Mouse (Mus musculus): Measurements from ENCODE around the gene Rpl41.
"Not testable (repeated sequence)": the region's sequence is repeated elsewhere in the genome, so short reads cannot be mapped to it uniquely, and the experiment has no call there.

Rpl41 gene

DNA sequence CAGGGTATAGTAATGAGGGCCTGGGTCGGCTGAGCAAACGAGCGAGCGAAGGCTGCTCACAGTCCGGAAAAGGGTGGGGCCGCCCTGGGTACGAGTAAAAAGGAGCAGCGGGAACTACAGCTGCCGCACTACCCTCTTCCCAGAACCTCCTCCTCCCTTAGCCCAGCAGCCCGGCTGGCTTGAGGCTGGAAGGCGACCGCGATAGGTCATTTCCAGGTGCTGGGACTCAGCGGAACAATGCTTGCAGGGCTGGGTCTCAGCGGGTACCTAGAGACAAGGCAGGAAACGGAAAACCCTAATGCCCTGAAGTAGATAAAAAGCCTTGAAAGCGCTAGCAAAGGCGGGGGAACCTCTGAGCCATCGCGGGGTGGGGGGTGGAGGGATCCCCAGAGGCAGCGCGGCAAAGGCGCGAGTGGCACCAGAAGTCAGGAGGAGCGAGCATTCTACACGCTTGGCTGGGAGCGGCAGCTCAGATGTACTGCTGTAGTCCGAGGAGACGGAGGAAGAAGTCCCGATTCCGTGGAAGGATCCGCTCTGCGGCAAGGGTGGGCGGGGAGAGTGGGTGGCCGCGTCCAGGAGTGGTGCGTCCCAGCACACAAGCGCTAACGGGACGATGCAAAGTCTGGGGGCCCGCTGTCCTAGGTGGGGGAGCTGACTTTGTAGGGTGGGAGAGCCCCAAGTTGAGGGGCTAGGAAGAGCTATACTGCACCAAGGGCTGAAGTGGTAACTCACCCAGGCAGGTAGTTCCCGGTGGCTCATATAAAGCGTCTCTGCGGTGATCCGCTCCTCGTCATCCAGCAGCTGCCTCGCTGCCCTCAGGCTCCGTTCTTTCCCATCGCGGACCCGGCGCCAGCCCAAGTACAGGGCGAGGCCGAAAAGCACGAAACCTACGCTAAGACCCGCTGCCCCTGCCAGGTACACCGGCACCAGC, 24.1 kb downstream of the Rpl41 start:
- DNase-seq (ENCODE audit: low read depth, low spot score), result no peak

- no peak for DNase-seq (ENCODE audit: low read depth, low spot score)
These were observed 24.9 kb downstream of the Rpl41 start for GRCm38 (mm10) chr10:128524111-128524731.

- DNase-seq (ENCODE audit: low read depth, low spot score), result no peak
These were observed 26.8 kb downstream of the Rpl41 start for GRCm38 (mm10) chr10:128522351-128522750.

- DNase-seq (ENCODE audit: low read depth, low spot score), result no peak
These were observed 28.5 kb downstream of the Rpl41 start for GRCm38 (mm10) chr10:128520591-128520990.

- no peak for DNase-seq (ENCODE audit: low read depth, low spot score)
These were observed 30.3 kb downstream of the Rpl41 start for GRCm38 (mm10) chr10:128518833-128519232.

DNA sequence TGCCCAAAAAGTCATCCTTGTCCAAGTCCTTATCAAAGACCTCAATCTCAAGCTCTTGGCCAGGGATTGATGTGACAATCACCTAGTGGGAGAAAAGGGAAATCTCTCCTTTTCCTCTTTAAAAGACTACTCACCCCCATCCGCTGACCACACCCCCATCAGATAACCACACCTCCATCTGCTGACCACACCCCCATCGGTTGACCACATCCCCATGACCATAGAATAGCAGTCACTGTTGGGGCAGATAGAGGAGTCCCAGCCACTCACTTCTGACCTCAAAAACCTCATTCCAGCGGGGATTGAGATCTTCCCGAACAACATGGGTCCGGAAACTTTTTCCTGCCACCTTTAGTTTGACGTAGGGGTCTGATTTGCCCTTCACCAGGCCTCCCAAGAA, 32.4 kb downstream of the Rpl41 start:
- DNase-seq (ENCODE audit: low read depth, low spot score), result no peak

- DNase-seq (ENCODE audit: low read depth, low spot score), result no peak
These were observed 33.1 kb downstream of the Rpl41 start for GRCm38 (mm10) chr10:128516029-128516428.

- no peak for DNase-seq (ENCODE audit: low read depth, low spot score)
These were observed 34.1 kb downstream of the Rpl41 start for GRCm38 (mm10) chr10:128515044-128515443.

- no peak for DNase-seq (ENCODE audit: low read depth, low spot score)
These were observed 37.3 kb downstream of the Rpl41 start for GRCm38 (mm10) chr10:128511761-128512160.

- DNase-seq (ENCODE audit: low read depth, low spot score), result no peak
These were observed 37.9 kb downstream of the Rpl41 start for GRCm38 (mm10) chr10:128511189-128511588.

GRCm38 (mm10) chr10:128510301-128510700, 38.8 kb downstream of the Rpl41 start:
- DNase-seq (ENCODE audit: low read depth, low spot score), result no peak

DNA sequence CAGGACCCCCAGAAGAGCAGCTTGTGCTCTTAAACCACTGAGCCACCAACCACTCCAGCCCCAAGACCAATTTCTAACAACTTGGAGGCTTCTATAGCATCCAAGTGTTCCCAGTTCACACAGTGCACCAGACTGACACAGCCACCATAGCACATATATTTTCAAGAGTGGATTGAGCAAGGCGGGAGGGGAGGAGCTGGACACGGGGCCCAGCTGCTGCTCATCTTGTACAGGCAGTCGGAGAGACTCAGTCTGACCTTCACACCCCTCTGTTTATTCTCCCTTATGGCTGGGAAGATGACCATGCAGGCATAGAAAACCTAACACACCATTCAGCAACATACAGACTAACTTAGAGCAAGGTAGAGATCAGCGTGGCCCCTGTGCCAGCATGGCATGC, 39.3 kb downstream of the Rpl41 start:
- no peak for DNase-seq (ENCODE audit: low read depth, low spot score)

DNA sequence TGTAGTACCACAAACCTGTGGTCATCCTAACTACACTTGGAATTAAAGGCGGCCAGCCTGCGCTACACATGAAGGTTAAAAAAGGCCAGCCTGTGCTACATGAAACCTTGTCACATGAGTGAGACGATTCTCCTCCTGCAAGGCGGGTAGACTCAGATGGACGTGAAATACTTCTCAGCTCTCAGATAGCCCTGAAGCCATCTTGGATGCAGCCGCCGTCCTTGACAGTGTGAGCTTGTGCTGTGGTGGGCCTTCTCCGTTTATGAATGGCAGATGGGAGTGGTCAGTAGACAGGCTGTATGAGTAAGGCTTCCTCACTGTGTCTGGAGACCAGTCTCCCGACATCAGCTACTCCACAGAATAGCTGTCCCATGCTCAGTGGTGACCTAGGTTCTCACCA, 39.9 kb downstream of the Rpl41 start:
- no peak for DNase-seq (ENCODE audit: low read depth, low spot score)

GRCm38 (mm10) chr10:128508260-128508659, 40.8 kb downstream of the Rpl41 start:
- DNase-seq (ENCODE audit: low read depth, low spot score), result no peak

- DNase-seq (ENCODE audit: low read depth, low spot score), result no peak
These were observed 43.1 kb downstream of the Rpl41 start for GRCm38 (mm10) chr10:128505974-128506373.

DNA sequence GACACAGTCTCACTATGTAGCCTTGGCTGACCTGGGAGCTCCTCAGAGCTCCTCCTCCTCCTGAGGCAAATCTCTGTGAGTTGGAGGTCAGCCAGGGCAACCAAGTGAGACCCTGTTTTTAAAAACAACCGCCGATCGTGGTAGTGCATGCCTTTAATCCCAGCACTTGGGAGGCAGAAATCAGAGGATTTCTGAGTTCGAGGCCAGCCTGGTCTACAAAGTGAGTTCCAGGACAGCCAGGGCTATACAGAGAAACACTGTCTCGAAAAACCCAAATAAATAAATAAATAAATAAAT, 43.8 kb downstream of the Rpl41 start:
- DNase-seq (ENCODE audit: low read depth, low spot score), result not testable (repeated sequence)

GRCm38 (mm10) chr10:128504641-128505370, 44.3 kb downstream of the Rpl41 start:
- no peak for DNase-seq (ENCODE audit: low read depth, low spot score)

DNA sequence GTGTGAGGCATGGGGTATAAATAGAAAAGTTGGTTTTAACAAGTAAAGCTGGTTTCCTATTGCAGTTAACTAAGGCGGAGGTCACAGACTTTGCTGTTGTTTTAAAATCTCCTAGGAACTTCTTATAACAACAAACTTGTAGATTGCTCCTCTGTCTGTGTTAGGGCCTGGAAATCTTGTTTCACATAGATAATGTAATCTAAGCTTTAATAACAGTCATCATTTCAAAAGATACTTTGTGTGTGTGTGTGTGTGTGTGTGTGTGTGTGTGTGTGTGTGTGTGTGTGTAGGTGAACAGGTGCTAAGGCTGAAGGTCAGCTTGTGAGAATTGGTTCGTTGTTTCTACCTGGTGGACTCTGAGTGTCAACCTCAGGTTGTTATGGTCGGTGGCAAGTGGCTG, 45.1 kb downstream of the Rpl41 start:
- DNase-seq (ENCODE audit: low read depth, low spot score), result no peak

DNA sequence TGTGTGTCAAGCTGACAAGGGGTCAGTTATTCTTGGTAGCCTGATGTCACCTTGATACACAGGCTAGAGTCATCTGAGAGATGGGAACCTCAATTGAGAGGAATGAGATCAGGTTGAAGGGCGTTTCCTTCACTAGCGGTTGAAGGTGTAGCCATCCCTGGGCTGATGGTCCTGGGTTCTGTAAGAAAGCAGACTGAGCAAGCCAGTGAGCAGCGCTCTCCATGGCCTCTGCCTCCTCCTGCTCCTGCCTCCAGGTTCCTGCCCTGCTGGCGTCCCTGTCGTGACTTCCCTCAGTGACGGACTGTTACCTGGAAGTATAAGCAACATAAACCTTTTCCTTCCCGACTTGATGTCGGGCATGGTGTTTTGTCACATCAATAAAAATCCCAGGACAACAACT, 45.6 kb downstream of the Rpl41 start:
- DNase-seq (ENCODE audit: low read depth, low spot score), result no peak

DNA sequence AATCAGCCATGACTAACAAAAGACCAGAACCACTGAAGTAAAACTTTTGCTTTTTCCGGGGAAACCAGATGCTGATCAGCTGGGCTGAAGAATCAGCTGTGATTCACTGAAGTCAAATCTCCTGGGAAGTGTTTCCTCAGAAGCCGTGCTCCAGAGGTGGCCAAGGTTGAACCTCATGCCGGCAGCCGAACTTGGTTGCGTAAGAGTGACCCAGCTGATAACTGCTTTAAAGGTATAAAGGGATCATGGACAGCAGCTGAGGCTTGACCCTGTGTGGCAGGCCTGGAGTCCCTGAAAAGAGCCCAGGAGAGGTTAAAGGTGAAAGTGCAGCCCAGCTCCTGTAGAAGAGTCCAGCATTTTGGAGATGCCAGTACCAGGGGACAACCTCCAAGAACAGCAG, 46.8 kb downstream of the Rpl41 start:
- DNase-seq (ENCODE audit: low read depth, low spot score), result no peak

DNA sequence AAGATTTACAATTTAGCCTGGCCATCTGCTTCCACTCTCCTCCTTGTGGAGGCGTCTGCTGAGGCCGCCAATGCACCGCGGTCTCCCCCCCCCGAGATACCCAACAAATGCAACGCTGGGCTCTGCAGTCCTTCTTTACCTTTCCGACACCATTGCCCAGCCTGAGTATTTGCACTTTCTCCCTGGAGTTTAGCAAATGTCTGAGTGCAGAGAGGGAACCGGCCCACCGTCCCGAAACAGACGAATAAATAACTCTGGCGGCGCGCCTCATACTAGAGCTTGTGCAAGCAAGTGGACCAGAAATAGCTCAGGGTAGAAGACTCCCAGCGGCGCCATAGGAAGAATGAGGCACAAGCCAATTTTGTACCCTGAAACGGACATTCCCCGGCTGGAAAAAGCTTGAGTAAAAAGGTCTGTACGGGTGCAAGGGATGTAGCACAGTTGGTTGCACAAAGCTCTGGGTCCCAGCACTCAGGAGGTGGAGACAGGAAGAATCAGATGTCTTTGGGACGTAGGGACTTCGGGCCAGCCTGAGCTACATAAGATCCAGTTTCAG, 49.9 kb downstream of the Rpl41 start:
- DNase-seq (ENCODE audit: low read depth, low spot score), result peak; percentile 22

DNA sequence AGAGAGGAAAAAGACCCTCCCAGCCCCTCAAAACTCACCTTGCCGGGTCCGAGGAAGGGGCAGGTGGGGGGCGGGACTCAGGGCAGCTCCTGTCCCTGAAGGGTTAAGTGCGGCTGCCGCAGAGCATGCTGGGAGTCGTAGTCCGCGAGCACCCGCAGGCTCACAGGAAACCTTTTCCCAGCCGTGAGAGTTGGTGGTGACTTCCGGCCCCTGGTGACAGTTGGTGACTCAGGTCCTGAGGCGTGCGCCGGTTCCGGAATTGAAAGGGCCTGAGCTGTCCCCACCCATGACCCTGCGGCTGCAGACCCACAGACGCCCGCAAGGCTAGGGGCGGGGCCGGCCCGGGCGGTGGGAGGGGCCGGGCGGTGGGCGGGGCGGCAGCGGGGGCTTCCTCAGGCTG, 50.5 kb downstream of the Rpl41 start, which contains the start of gene Myl6b:
Gene Myl6b, minus strand, starts transcription at position 96 of the 400 bp plus-strand sequence.
- DNase-seq (ENCODE audit: low read depth, low spot score), result peak; percentile 86
